Mouse (Mus musculus): ENCODE data around the gene Csf2rb. TPM values are rescaled to one million over a fixed set of nuclear protein-coding genes. Genes with fewer than 3 reads are reported as not detected.
"Not testable (repeated sequence)": the region's sequence is repeated elsewhere in the genome, so short reads cannot be mapped to it uniquely, and the experiment has no call there.

Gene Csf2rb
- polyA plus RNA-seq, 1 experiment from 2014 or later, result 9.5 TPM

DNA sequence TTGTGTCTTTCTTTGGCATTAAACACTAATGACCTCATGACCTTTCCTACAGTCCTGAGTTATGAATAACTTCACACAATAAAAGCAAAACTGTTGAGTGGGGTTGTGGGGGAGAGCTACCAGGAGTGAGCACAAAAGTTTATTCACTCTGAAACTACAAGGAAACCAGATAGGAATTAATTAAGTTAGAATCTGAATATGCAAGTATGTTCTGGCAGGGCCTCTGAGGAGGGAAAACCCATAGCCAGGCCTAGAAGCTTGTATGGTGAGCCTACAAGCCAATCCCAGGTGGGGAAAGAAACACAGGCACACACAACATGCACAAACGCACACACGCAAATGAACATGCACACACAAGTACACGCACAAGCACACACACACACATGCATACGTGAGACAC, 22.8 kb upstream of the Csf2rb start:
- WGBS, result 94% methylated on average over 4 of the region's 4 CpGs

GRCm38 (mm10) chr15:78303665-78304233, 21.8 kb upstream of the Csf2rb start:
- Histone ChIP-seq H3K9me3 (ENCODE audit: control insufficient read depth, low read length) (no peaks in the 10 kb centered on the region), H3K36me3 (ENCODE audit: control insufficient read depth, insufficient read depth, low read length) (no peaks in the 10 kb centered on the region), H3K27me3 (replicated peaks; ENCODE audit: control insufficient read depth, insufficient read depth, low read length) (peaks cover 5% of the 10 kb centered on the region), H3K27ac (ENCODE audit: low read depth, low read length) (no peak overlapping the region), H3K4me2 (no peak overlapping the region), H3K9ac (ENCODE audit: low read depth, low read length) (no peak overlapping the region), H3K4me1 (replicated peaks; ENCODE audit: control insufficient read depth, insufficient read depth, low read length) (no peaks in the 10 kb centered on the region), H3K4me3 (ENCODE audit: low read depth, low read length) (no peak overlapping the region)
- WGBS, result 84% methylated on average over 6 of the region's 6 CpGs
- no peak for ATAC-seq (replicated peaks; ENCODE audit: low FRiP score)
- DNase-seq (ENCODE audit: low spot score), result no peak

More for the DNA sequence above, 22.8 kb upstream of the Csf2rb start:
- no peak overlapping the region for H3K9ac ChIP-seq (ENCODE audit: low read depth, low read length)
- DNase-seq (ENCODE audit: low spot score) (no peak), ATAC-seq (replicated peaks; ENCODE audit: low FRiP score) (no peak)
- H3K27me3 ChIP-seq (replicated peaks; ENCODE audit: control insufficient read depth, insufficient read depth, low read length), result peaks cover 5% of the 10 kb centered on the region; the same call in 1 of the 2 replicates
- no peak overlapping the region for H3K4me3 ChIP-seq (ENCODE audit: low read depth, low read length)
- no peaks in the 10 kb centered on the region for H3K36me3 ChIP-seq (ENCODE audit: control insufficient read depth, insufficient read depth, low read length)
- no peak overlapping the region for H3K4me2 ChIP-seq
- H3K27ac ChIP-seq (ENCODE audit: low read depth, low read length), result no peak overlapping the region
- no peaks in the 10 kb centered on the region for H3K9me3 ChIP-seq (ENCODE audit: control insufficient read depth, low read length)
- H3K4me1 ChIP-seq (replicated peaks; ENCODE audit: control insufficient read depth, insufficient read depth, low read length), result no peaks in the 10 kb centered on the region

DNA sequence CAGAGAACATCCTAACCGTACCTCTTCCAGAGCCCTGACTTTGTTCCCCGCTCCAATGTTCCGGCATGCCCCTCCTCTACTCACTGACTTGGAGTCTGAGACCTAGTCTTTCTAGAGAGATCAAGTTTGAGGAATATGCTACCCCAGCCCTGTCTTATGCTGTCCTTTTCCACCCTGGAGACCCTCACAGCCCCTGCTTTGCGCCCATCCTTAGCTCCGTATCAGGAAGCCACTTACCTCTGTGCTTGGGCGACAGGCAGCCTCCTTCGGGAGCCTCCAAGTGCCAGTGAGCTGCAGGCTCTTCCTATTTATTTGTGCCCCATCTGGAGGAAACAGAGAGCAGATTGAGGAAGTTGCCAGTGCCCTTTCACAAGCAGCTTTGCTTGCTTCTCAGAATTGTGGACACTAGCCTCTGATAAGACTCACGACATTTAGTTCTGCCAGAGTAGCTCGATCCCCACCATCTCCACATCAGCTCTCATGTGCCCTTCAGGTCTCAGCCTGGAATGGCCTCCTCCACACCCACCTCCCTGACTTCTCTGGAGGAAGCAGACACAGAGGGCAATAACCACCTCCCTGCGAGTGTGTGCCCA, 20.1 kb upstream of the Csf2rb start, which contains the start of gene Csf2rb2:
Gene Csf2rb2 (minus strand): TSS at position 381 of the 593 bp plus-strand sequence.
- DNase-seq (ENCODE audit: low spot score), result no peak
- peak within 1 kb of the TSS; percentile 28 for H3K4me2 ChIP-seq

DNA sequence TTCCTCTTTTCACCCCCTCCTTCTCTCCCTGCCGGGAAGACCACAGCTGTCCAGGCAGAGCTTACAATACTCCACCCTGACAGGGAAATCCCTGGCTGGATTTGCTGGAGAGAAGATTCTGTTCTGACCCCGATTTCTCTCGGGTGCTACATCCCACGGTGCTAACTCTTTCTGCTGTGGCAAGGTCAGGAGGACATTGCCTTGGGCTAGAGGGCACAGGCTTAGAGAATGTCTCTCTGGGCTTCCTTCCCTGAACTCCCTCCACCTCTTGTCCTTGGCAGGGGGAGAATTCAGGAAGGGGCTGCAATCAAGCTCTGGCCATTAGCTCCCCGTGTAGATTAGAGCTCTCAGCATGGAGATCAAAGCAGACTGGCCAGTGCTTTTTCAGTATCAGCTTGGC, 15.7 kb upstream of the Csf2rb start:
- Histone ChIP-seq H3K9ac (ENCODE audit: low read depth, low read length) (no peak overlapping the region), H3K27ac (ENCODE audit: low read depth, low read length) (no peak overlapping the region), H3K4me2 (no peak overlapping the region), H3K4me3 (ENCODE audit: low read depth, low read length) (no peak overlapping the region), H3K4me1 (replicated peaks; ENCODE audit: control insufficient read depth, insufficient read depth, low read length) (0 out of 2 replicates have a peak, but pooled peaks cover 3% of the 10 kb centered on the region), H3K9me3 (ENCODE audit: control insufficient read depth, low read length) (no peaks in the 10 kb centered on the region), H3K27me3 (replicated peaks; ENCODE audit: control insufficient read depth, insufficient read depth, low read length) (peaks cover 12% of the 10 kb centered on the region), H3K36me3 (ENCODE audit: control insufficient read depth, insufficient read depth, low read length) (no peaks in the 10 kb centered on the region)
- 30% methylated on average over 5 of the region's 5 CpGs for WGBS
- DNase-seq (ENCODE audit: low spot score) (no peak), ATAC-seq (replicated peaks; ENCODE audit: low FRiP score) (no peak)

More for the DNA sequence above, 20.1 kb upstream of the Csf2rb start, which contains the start of gene Csf2rb2:
- WGBS, result 47% methylated on average over 10 of the region's 10 CpGs
- Histone ChIP-seq H3K9me3 (ENCODE audit: control insufficient read depth, low read length) (no peaks in the 10 kb centered on the region), H3K36me3 (ENCODE audit: control insufficient read depth, insufficient read depth, low read length) (no peaks in the 10 kb centered on the region), H3K4me3 (ENCODE audit: low read depth, low read length) (0 out of 2 replicates have a peak within 1 kb of the TSS, but pooled peaks have one; percentile 2), H3K27me3 (replicated peaks; ENCODE audit: control insufficient read depth, insufficient read depth, low read length) (peaks cover 5% of the 10 kb centered on the region), H3K27ac (ENCODE audit: low read depth, low read length) (no peak within 1 kb of the TSS), H3K9ac (ENCODE audit: low read depth, low read length) (no peak within 1 kb of the TSS), H3K4me1 (replicated peaks; ENCODE audit: control insufficient read depth, insufficient read depth, low read length) (no peaks in the 10 kb centered on the region)
- ATAC-seq (replicated peaks; ENCODE audit: low FRiP score), result no peak

DNA sequence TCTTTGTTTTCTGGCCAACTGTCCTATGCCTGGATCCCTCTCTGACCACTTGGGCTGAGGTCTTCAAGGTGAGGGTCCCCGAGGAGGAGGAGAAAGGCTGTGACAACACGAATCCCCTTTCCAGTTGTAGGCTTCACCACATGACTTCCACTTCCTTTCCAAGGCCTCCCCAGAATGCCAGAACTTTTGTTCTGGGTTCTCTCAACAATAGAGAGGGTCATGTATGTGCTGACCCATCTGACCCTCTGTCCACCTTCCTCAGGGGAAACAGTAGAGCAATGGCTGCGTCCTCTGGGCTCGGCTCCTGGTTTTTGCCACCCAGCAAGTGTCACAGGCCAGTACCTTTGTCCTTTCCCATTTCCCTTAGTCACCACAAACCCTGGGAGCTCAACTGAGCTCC, 14.6 kb upstream of the Csf2rb start:
- Histone ChIP-seq H3K36me3 (ENCODE audit: control insufficient read depth, insufficient read depth, low read length) (no peaks in the 10 kb centered on the region), H3K27ac (ENCODE audit: low read depth, low read length) (no peak overlapping the region), H3K4me1 (replicated peaks; ENCODE audit: control insufficient read depth, insufficient read depth, low read length) (0 out of 2 replicates have a peak, but pooled peaks cover 3% of the 10 kb centered on the region), H3K9ac (ENCODE audit: low read depth, low read length) (no peak overlapping the region), H3K9me3 (ENCODE audit: control insufficient read depth, low read length) (no peaks in the 10 kb centered on the region), H3K4me3 (ENCODE audit: low read depth, low read length) (no peak overlapping the region), H3K4me2 (no peak overlapping the region), H3K27me3 (replicated peaks; ENCODE audit: control insufficient read depth, insufficient read depth, low read length) (peaks cover 11% of the 10 kb centered on the region; the same call in 1 of the 2 replicates)
- ATAC-seq (replicated peaks; ENCODE audit: low FRiP score), result no peak
- no peak for DNase-seq (ENCODE audit: low spot score)
- WGBS, result 77% methylated on average over 4 of the region's 4 CpGs

DNA sequence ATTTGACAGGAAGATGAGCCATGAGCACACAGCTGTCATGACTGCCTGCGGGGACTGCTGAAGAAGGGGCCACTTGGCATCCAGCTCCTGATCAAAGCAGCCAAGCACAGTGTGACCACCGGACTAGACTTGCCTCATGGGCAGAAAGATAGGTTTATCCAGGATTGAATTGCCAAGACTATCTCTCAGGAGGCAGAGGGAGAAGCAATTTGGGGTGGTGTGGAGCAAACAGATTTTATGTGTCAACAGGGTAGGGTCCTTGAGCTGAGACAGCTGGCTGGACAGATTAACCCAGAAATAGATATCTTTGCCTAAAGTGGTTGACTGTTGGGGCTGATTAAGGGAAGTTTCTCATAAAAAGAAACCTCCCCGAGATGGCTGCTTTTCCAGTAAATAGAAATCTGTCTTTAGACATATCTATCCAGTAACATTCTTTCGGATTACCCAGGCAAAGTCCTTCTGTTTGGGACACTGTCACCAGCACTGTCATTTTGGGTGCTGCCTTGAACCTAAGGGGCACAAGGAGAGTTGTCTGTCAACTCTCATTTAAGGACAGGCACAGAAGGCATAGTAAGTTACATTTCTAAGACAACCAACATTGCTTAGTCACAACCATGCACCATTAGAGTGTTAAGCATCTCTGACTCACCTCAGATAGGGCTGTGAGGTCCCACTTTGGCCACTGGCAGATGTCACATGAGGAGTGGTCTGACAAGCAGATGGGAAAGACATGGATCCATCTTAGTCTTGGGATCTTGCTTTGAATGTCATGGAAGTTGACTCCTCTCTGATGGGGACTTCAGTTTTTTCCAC, 12.9 kb upstream of the Csf2rb start:
- not testable (repeated sequence) for H3K9me3 ChIP-seq (ENCODE audit: control insufficient read depth, low read length); H3K4me2 ChIP-seq; H3K36me3 ChIP-seq (ENCODE audit: control insufficient read depth, insufficient read depth, low read length); DNase-seq (ENCODE audit: low spot score); H3K9ac ChIP-seq (ENCODE audit: low read depth, low read length); H3K4me3 ChIP-seq (ENCODE audit: low read depth, low read length); H3K27ac ChIP-seq (ENCODE audit: low read depth, low read length); H3K4me1 ChIP-seq (replicated peaks; ENCODE audit: control insufficient read depth, insufficient read depth, low read length)
- H3K27me3 ChIP-seq (replicated peaks; ENCODE audit: control insufficient read depth, insufficient read depth, low read length), result peaks cover 11% of the 10 kb centered on the region; the same call in 1 of the 2 replicates
- 30% methylated on average over 4 of the region's 4 CpGs for WGBS
- peak; percentile 88 for ATAC-seq (replicated peaks; ENCODE audit: low FRiP score)

DNA sequence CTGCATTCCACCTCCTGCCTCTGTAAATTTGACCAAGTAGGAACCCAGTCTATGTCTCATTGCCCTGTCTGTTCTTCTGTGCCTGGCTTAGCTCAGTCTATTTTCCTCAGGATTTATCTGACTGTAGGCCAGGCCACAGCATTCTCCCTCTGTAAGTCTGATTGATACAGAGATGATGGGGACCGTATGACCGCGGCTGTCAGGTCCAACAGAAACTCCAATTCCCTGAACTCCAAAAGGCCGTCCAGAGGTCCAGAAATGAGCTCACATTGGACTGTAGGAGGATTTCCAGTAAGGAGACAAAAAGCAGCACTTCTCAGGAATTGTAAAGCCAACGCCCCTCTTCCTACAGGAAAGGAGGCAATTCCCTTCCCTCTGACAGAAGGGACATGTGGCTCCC, 11.9 kb upstream of the Csf2rb start:
- H3K9me3 ChIP-seq (ENCODE audit: control insufficient read depth, low read length); H3K36me3 ChIP-seq (ENCODE audit: control insufficient read depth, insufficient read depth, low read length); H3K9ac ChIP-seq (ENCODE audit: low read depth, low read length); ATAC-seq (replicated peaks; ENCODE audit: low FRiP score); H3K4me1 ChIP-seq (replicated peaks; ENCODE audit: control insufficient read depth, insufficient read depth, low read length); H3K4me2 ChIP-seq; H3K27ac ChIP-seq (ENCODE audit: low read depth, low read length); H3K4me3 ChIP-seq (ENCODE audit: low read depth, low read length); DNase-seq (ENCODE audit: low spot score): not testable (repeated sequence)
- 82% methylated on average over 5 of the region's 5 CpGs for WGBS
- peaks cover 11% of the 10 kb centered on the region; the same call in 1 of the 2 replicates for H3K27me3 ChIP-seq (replicated peaks; ENCODE audit: control insufficient read depth, insufficient read depth, low read length)

- H3K27ac ChIP-seq (ENCODE audit: low read depth, low read length); H3K4me3 ChIP-seq (ENCODE audit: low read depth, low read length); H3K4me2 ChIP-seq; DNase-seq (ENCODE audit: low spot score); H3K9me3 ChIP-seq (ENCODE audit: control insufficient read depth, low read length); H3K36me3 ChIP-seq (ENCODE audit: control insufficient read depth, insufficient read depth, low read length); H3K9ac ChIP-seq (ENCODE audit: low read depth, low read length); H3K4me1 ChIP-seq (replicated peaks; ENCODE audit: control insufficient read depth, insufficient read depth, low read length); H3K27me3 ChIP-seq (replicated peaks; ENCODE audit: control insufficient read depth, insufficient read depth, low read length): not testable (repeated sequence)
- ATAC-seq (replicated peaks; ENCODE audit: low FRiP score), result peak; percentile 75
- WGBS, result 40% methylated on average over 2 of the region's 2 CpGs
These were observed 7.0 kb upstream of the Csf2rb start for GRCm38 (mm10) chr15:78318338-78319171.
